Mouse (Mus musculus): ENCODE data around the gene Gpx2. TPM values are rescaled to one million over a fixed set of nuclear protein-coding genes. Genes with fewer than 3 reads are reported as not detected.

Gene Gpx2
- total RNA-seq, 4 experiments from 2014 or later: 0.68 to 0.81 TPM; not detected in 2

DNA sequence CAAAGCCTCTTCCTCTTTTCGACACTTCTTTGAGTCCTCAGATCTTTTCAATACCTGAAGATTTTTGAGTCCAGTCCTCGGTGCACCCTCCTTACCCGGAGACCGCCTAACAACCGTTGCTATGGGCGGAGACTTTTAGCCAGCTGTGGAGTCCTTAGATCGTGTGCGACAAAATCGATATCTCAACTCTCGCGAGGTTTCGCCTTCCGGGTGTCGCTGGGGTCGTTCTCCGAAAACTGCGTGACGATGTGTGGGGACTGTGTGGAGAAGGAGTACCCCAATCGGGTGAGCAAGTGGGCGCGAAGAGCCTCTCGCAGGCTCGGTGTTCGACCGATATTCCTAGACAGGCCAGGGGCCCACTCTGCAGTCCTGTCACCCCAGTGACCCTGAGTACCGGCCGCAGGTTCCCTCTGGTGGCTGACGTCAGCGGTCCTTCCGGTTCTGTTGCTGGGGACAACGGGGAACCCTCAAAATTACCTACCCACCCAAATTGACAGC is 30.0 kb downstream of the Gpx2 start, which contains the start of the genes Churc1 and Fntb:
TSS of gene Churc1 (plus strand) at position 185 of the 498 bp plus-strand sequence.
TSS of gene Fntb (plus strand) at position 236 of the 498 bp plus-strand sequence.
- peak; percentile 84 to 86 for DNase-seq (ENCODE audit: low spot score in 2 of 2)

GRCm38 (mm10) chr12:76752652-76753318 is 42.6 kb downstream of the Gpx2 start:
- peak; percentile 21 to 34 for DNase-seq (ENCODE audit: low spot score in 2 of 2)

DNA sequence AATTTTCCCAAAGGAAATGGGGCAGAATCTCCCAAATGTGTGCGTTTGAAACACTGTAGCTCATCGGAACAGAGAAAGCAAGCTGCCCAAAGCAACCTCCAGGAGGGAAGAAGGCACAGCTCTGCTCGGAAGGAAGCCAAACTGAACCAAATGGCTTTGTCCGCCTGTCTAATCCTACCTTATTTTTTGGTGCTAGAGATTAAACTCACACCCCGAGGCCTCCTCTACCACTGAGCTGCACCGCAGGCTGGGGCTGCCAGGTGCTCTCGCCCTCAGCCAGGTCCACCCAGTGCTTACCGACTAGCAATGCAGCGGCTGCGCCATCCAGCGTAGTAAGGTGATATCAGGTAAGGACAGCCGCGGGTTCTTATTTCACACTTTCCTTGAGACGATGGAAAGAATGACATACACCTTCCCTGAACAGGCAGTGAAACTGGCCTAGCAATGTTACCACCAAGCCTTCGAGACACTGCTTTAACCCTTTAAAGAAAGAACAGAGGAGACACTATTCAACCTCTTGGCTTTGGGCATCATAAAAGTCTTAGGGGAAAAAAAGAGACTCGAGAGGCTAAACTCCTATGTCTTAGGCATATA is 44.4 kb downstream of the Gpx2 start:
- no peak for DNase-seq (ENCODE audit: low spot score in 2 of 2)

Other genes starting within 250 kb of the Gpx2 start
- 100 to 1,000 TPM; 114 to 133 (median 126) TPM for gene Sptb, start 85.0 kb downstream of the Gpx2 start, total RNA-seq (2022)
- 10 to 100 TPM; 32.5 to 43.5 (median 37.7) TPM for gene Churc1, start 30.0 kb downstream of the Gpx2 start, total RNA-seq (2022)
- 10 to 100 TPM; 22.7 to 24.8 (median 24.3) TPM for gene Fntb, start 30.0 kb downstream of the Gpx2 start, total RNA-seq (2022)
- 100 to 1,000 TPM; 153 to 196 (median 173) TPM for gene Rab15, start 27.4 kb upstream of the Gpx2 start, total RNA-seq (2022)
- 10 to 100 TPM; 70.9 to 85.2 (median 79.5) TPM for gene Max, start 166.6 kb upstream of the Gpx2 start, total RNA-seq (2022)

Data from layer of hippocampus, adult 8-10 months (tissue).